Comparison of ENCODE assay signal across 1 mouse cellular context in the genomic region with DNA sequence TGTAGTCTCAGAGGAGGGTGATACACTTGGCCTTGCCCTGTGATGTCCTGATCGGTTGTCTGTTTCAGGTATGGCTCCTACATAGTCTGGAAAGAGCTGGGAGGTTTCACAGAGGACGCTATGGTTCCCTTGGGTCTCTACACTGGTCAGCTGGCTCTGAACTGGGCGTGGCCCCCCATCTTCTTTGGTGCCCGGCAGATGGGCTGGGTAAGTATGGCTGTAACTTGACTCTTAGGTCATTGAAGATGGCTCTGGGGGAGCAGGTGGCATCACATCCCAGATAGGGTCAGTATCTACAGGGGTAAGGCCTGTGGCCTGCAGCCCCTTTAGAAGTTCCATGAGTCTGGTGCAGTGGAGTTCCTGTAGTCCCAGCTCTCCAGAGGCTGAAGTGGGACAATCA.
TF ChIP-seq lines count a peak whose summit lies in the region.

No protein-coding gene starts in this region.

TF ChIP-seq in myocyte, 11 proteins besides CTCF, POLR2A, EP300 and RAD21 (continued from another document):
- peak; percentile 59 to 90 (median 61) for TF ChIP-seq MYOG (IDR thresholded peaks at IDR 0.05; ENCODE audit: control insufficient read depth in 1 of 3, insufficient read depth in 1 of 3, insufficient read length in 2 of 3, low read depth in 2 of 3)
